Mouse (Mus musculus) inflammation-experienced regulatory T-cells, adult 6 months (primary cell): ENCODE results near the gene Ucp2. TPM values are rescaled to one million over a fixed set of nuclear protein-coding genes. Genes with fewer than 3 reads are reported as not detected.

Experiments used
- ATAC-seq: one replicate; pipeline ENCODE4 v1.8.0; 2017
- polyA plus RNA-seq, 3 experiments: library from polyadenylated mRNA; unstranded; fragments of 100-300 nt; shearing (Covaris generic); gene quantifications; one replicate each; pipeline ENCODE4 v1.2.1; 2017

Gene Ucp2
- 1,000 to 10,000 TPM; 1,111 to 1,581 (median 1,117) TPM for polyA plus RNA-seq

GRCm38 (mm10) chr7:100493117-100493483, at the start of gene Ucp2:
Gene Ucp2, plus strand, starts transcription at chr7:100493337.
- peak; percentile 62 for ATAC-seq

GRCm38 (mm10) chr7:100443728-100444127, 49.4 kb upstream of the Ucp2 start:
- no peak for ATAC-seq

- ATAC-seq, result no peak
These were observed 46.9 kb upstream of the Ucp2 start for GRCm38 (mm10) chr7:100446271-100446670.

- peak; percentile 27 for ATAC-seq
These were observed 44.6 kb upstream of the Ucp2 start for GRCm38 (mm10) chr7:100448530-100448929.

- peak; percentile 99 for ATAC-seq
These were observed 44.2 kb upstream of the Ucp2 start for GRCm38 (mm10) chr7:100448985-100449384.

GRCm38 (mm10) chr7:100458153-100458552, 35.0 kb upstream of the Ucp2 start:
- no peak for ATAC-seq

GRCm38 (mm10) chr7:100459862-100460261, 33.3 kb upstream of the Ucp2 start:
- ATAC-seq, result no peak

- no peak for ATAC-seq
These were observed 31.5 kb upstream of the Ucp2 start for GRCm38 (mm10) chr7:100461621-100462151.

GRCm38 (mm10) chr7:100463194-100463593, 29.9 kb upstream of the Ucp2 start:
- no peak for ATAC-seq

- no peak for ATAC-seq
These were observed 29.4 kb upstream of the Ucp2 start for GRCm38 (mm10) chr7:100463757-100464156.

- ATAC-seq, result no peak
These were observed 28.9 kb upstream of the Ucp2 start for GRCm38 (mm10) chr7:100464248-100464647.

- ATAC-seq, result no peak
These were observed 27.9 kb upstream of the Ucp2 start for GRCm38 (mm10) chr7:100465248-100465647.

- ATAC-seq, result no peak
These were observed 27.4 kb upstream of the Ucp2 start for GRCm38 (mm10) chr7:100465656-100466309.

- ATAC-seq, result no peak
These were observed 26.2 kb upstream of the Ucp2 start for GRCm38 (mm10) chr7:100466781-100467510.

- no peak for ATAC-seq
These were observed 24.4 kb upstream of the Ucp2 start for GRCm38 (mm10) chr7:100468761-100469160.

- ATAC-seq, result no peak
These were observed 23.6 kb upstream of the Ucp2 start for GRCm38 (mm10) chr7:100469502-100469901.

- no peak for ATAC-seq
These were observed 22.2 kb upstream of the Ucp2 start for GRCm38 (mm10) chr7:100470796-100471406.

GRCm38 (mm10) chr7:100471407-100471797, 21.7 kb upstream of the Ucp2 start:
- no peak for ATAC-seq

GRCm38 (mm10) chr7:100472777-100473176, 20.4 kb upstream of the Ucp2 start, which contains the start of gene Ucp3:
Gene Ucp3, plus strand, starts transcription at chr7:100472990.
- no peak for ATAC-seq

- ATAC-seq, result no peak
These were observed 19.2 kb upstream of the Ucp2 start for GRCm38 (mm10) chr7:100473846-100474454.

GRCm38 (mm10) chr7:100474680-100475079, 18.5 kb upstream of the Ucp2 start:
- ATAC-seq, result no peak

GRCm38 (mm10) chr7:100479100-100479822, 13.9 kb upstream of the Ucp2 start:
- no peak for ATAC-seq
